Mouse (Mus musculus) cortical plate, adult 2 months (tissue): ENCODE measurements around the gene Smarcc2.

Source experiments
- CTCF ChIP-seq: fragments of 200-500 bp; IDR thresholded peaks from 2 replicates; pipeline ENCODE4 v1.5.1; 2011; ENCODE audit warnings: mild to moderate bottlenecking, control low read depth, low read length; ENCODE audit not compliant: insufficient read depth; ENCODE audit errors: extremely low read depth
- POLR2A ChIP-seq: fragments of 200-500 bp; IDR thresholded peaks from 2 replicates; pipeline ENCODE4 v1.6.1; 2011; ENCODE audit warnings: mild to moderate bottlenecking, low read length, control low read depth; ENCODE audit not compliant: insufficient read depth; ENCODE audit errors: extremely low read depth

GRCm38 (mm10) chr10:128442718-128443117, 16.3 kb upstream of the Smarcc2 start:
- no peak for TF ChIP-seq POLR2A
- TF ChIP-seq CTCF: no peak
